Mouse (Mus musculus): ENCODE measurements at regions not wholly inside any gene's neighbourhood (a gene's known extent, or its start where the extent isn't known, plus 50 kb on each side); places are given as distances from the start of the nearest gene placed in this dataset.
"Not testable (repeated sequence)": the region's sequence is repeated elsewhere in the genome, so short reads cannot be mapped to it uniquely, and the experiment has no call there.

DNA sequence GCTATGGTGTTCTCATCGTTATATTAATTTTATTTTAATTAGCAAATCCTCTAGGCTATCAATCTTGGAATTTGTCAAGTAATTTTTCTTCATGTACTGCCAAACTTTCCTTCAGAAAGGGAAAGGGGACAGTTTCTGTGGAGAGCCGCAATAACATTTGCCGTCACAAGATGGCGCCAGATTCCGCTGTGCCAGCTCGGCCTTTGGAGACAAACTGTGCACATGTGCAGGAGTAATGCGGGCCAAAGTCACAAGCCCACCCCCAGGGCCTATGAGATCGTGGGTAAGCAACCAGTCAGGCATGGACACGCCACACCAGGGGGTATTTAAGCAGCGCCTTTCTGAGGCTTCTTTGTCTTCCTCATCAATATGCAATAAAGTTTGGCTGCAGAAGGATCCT lies 1132.8 kb upstream of the Tacstd2 start:
- intact Hi-C loops (cut with DNase I), result not testable (repeated sequence)
- DNase-seq, result peak; percentile 3

DNA sequence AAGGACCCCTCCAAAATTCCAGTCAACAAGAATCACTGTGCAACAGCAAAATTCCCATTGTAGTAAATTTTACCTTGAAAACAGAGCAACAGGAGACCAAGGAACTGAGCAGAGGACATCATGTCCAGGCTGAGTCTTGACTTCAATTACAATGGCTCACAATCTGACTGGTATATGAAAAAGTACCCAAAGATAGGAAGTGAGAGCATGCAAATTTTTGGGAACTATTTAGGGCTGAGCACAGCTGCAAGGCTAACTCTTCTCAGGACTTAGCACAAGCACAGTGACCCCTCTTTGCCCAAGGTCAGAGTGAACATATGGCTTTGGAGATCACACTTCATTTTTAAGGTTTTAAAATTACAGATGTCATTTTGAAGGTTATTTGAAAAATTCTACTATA lies 1096.7 kb upstream of the Tacstd2 start:
- intact Hi-C loops (cut with DNase I), result not testable (repeated sequence)

DNA sequence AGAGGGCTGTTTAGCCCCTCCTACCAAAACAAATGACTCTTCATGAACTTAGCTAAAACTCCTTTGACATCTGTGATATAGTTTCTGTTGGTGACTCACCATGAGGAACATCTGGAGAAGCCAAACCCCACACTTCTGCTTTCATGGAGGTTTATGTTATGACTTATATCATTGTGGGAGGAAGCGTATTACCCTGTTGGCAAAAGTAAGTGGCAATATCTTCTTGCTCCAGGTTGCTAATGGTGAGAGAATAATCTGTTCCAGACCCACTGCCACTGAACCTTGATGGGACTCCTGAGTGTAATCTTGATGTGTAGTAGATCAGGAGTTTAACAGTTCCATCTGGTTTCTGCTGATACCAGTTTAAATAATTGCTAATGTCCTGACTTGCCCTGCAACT lies 1096.2 kb upstream of the Tacstd2 start:
- intact Hi-C loops (cut with DNase I), result no loop called here
- DNase-seq, result no peak

More for the DNA sequence above, 1096.7 kb upstream of the Tacstd2 start:
- DNase-seq, result not testable (repeated sequence)

DNA sequence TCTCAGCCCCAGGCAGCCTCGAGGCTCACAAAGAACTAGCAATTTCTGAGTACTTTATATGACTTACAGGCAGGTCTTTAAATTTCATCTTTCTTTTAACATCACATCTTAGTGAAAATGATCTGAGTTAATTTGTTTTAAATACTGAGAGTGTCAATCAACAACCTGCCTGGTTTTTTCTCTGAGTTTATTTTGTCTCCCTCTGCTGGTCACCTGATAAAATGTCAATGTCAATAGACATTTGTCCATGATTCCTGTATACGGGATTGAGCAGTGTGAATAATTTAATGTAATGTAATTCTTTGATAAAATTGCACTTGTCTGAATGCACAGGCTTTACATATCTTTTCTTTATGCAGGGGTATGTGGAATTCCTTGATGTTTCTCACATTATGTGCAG lies 1070.4 kb upstream of the Tacstd2 start:
- DNase-seq, result no peak
- intact Hi-C loops (cut with DNase I), result no loop called here
